Mouse (Mus musculus) CD4-positive, CD25-positive, alpha-beta regulatory T cell, adult 4 months (primary cell): ENCODE measurements at regions not wholly inside any gene's neighbourhood (a gene's known extent, or its start where the extent isn't known, plus 50 kb on each side); places are given as distances from the start of the nearest gene placed in this dataset.

Experiments used
- ATAC-seq: one replicate; pipeline ENCODE4 v1.8.0; 2017

DNA sequence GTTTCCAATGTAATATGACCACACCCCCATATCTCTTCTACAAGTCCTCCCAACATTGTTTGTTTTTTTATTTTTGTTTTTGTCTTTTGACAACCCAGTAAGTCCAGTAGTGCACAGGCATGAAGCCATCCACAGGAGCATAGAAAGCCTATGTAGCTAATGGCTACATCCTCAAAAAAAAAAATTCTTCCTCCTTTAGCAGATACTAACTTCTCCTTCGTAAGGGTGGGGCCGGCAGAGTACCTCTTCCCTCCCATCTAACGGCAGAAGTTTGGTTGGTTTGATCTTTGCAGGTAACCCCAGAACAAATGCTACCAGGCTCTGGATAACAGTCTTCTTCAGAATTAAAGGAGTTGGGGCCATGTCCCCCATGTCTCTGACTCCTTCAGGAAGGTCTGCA, 158.9 kb downstream of the Ly86 start:
- no peak for ATAC-seq

DNA sequence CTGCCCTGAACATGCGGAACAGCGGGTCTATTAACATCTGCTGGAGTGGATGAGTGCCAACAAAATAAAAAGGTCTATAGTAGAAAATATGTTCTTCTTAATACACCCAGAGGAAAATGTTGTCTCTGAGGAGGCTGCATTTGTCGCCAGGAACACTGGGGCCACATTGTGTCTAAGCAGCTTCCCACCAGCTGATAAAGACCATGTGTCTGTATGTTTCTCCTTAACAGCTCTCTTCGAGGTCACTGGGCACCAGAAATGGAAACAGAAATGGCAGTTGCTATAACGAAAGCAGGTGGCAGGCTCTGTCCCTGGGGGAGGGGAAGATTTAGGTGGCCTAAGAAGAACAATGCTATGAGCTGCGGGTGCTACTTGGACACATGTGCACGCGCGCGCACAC, 159.4 kb downstream of the Ly86 start:
- no peak for ATAC-seq

DNA sequence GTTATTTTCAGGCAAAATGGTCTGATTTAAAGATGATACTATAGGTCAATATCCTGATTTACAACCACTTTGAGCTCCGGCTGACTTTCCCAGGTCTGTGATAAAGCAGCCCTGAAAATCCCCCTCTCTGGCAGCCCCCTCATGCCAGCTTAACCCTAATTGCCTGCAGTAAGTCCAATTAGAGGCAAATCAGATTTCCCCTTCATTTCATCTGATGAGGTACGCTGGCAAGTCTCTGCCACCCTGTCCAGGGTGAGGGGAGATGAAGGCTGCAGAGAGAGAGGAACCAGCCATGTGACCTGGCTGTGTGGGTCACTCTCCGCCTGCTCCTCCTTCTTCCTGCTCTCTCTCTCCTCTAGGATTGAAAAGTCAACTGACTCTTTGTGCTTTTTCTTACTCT, 160.6 kb downstream of the Ly86 start:
- no peak for ATAC-seq

DNA sequence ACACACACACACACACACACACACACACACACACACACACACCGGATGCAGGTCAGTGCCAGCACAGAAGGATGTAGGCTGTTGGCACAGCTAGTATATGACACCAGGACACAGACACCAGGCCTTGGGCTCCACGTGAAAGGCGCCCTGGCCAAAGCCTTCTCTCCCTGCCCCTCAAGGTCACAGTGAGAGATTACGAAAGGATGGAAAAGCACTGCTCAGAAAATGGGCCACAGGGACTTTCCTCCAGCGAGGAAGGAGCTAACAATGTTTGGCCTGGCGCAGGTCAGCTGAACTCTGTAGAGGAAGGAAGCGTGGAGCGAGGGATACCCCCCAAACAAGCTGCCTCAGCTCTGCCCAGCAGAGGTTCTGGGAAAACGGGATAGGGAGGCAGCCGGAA, 161.0 kb downstream of the Ly86 start:
- no peak for ATAC-seq

DNA sequence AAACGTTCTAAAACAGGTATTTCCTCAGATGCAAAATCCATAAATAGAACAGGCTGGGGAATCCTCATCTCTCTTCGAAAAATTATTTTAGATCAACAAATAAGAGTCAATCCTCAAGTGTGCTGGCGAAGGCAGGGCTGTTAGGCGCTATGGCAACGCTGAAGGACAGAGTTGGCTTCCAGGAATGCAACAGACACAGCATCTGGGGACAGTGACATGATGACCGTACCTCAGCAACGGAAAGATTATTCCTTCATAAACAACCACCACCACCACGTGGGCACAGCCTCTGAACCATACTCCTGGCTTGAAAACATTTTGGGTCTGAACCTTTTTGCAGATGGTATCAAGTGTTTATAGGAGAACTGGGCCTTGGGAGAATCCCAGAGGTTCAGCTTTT, 161.7 kb downstream of the Ly86 start:
- ATAC-seq = no peak

DNA sequence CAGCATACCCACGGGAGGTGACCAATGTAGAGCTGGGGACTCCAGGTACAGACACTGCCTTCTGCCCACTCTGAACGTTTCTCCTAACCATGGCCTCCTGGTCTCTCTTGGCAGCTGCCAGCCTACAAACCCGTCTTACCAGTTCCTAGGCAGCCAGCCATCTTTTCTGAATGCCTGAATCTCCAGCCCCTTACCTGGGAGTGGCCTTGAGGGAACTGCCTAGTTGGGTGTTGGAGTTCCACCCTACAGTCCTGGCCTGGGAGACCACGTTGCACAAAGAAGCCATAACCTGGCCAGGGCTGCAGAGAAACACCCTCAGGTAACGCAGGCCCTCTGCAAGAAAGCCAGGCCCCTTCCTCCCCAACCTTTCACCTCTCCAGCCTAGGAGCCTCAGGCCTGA, 162.1 kb downstream of the Ly86 start:
- no peak for ATAC-seq

DNA sequence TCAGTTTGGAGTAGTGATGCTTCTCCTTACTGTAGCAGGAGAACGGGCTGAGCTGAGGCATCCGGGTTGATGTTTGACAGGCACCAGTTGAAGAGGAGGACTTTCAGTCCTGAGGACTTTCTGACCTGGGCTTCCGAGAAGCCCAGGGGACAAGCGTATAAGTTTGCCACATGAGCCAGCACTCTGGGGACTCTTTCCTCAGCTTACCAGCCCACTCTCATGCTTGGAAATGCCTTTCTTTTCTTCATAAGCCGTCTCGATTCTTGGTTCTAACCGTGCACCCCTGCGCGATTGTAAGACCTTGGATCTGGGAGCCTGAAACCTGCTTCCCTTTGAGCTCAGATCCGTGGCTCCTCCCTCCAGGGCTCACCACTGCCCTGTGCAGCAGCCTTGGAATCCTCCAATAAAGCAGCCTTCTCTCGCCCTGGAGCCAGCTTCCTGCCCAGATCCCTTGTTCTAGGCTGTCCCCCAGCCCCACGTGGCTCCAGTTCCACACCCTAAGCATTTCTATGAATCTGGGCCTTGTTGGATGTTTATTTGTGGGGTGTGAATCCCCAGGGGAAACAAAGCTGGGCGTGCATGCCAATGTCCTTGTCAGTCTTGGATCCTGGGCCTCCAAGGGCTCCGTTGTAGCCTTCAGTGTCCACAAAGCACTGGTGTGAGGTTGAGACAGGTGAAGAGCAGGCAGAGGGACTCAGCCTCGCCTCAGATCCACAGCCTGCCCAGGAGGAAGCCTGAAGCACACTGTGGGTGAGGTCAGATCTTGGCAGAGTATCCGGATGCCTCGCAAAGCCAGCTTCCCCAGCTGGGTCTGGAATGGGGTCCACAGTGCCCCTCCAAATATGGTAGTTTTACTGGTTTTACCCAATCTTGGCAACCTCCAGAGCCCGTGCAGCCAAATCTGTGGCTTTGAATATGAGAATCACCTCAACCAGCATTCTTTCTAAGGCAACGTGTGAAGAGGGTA, 163.7 kb downstream of the Ly86 start:
- ATAC-seq = no peak

DNA sequence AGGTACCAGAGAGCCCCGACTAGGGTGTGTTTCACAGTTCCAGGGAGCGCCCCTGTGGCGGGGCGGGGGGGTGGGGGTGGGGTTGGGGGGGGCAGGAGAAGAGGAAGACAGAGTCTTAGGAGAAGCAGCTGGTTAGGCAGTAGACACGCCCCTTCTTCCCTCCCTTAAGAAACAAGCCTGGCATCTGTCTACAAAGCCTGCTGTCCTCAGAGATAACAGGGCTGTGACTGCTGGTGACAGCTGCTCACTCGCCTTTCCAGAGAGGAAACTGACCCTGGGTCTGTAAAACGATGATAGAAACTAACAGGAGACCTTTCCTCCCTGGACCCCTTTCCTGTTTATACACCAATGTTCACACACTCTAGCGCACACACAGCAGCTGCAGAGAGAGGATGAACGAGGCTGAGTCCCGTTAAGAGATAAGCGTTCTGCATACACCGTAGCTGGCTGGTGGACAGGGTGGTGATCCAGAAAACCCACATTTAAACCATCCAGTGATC, 164.4 kb downstream of the Ly86 start:
- no peak for ATAC-seq

DNA sequence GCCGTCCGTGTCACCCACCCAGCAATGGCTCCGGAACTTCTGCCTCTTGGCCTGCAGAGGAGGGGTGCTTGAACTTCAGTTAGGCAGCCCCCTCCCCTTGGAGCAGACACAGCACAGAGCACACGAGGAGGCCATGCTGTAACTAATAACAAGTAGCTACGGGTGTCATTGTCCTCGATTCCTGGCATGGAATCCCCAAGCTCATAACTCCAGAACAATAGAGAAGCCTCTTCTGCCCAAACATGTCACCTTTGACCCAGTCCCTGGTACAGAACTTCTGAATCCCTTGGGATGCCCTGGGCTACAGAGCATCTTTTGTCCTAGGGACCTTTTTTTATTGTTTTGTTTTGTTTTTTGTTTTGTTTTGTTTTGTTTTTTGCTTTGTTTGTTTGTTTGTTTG, 165.5 kb downstream of the Ly86 start:
- no peak for ATAC-seq

DNA sequence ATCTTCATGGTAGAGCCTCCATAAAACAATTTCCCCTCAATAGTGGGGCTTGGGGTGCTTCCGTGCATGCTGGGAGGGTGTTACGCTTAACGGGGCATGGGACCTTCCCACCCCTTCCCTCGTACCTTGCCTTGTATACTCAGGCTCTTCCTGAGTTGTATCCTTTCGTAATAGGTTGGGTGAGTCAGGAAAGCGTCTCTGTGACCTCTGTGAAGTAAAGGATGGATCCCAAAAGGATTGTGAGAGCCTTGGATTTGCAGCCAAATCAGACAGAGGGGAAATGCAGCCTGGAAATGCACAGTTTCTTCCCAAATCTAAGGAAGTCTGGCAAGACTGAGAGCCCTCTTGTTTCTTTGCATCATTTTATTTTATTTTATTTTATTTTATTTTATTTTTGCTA, 166.0 kb downstream of the Ly86 start:
- no peak for ATAC-seq

DNA sequence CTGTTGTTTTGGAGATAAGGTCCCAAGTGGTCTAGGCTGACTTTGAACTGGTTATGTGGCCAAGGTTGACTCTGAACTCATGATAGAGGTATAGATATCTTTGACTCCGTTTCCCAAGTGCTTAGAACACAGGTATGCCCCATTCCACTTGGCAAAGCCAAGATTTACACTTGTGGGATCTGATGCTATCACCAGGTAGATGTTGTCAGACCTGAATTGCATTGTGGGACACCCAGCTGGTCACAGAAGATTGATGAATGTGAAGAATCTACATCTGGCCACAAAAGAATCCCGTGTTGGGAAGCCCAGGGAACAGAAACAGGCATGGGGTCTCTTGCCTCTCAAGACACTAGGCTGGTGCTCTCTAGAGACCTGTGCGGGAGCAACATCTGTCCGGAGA, 166.4 kb downstream of the Ly86 start:
- no peak for ATAC-seq

DNA sequence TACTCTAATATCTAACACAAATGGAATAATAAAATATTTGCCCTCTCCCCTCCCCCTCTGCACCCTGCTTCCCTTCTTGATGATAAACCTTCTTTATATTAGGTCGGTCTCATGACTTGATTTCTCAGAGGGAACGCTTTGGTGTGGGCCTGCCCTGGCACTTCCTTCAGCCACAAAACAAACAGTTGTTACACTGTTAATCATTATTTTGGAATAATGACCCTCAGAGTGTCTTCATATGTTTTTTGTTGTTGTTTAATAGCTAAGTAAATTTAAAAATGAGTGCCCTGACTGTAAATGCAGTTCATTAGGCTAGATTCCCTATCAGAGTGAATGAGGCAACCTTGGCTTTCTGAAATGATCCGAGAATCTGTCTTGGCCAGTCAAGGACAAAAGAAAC, 167.8 kb downstream of the Ly86 start:
- ATAC-seq = no peak

DNA sequence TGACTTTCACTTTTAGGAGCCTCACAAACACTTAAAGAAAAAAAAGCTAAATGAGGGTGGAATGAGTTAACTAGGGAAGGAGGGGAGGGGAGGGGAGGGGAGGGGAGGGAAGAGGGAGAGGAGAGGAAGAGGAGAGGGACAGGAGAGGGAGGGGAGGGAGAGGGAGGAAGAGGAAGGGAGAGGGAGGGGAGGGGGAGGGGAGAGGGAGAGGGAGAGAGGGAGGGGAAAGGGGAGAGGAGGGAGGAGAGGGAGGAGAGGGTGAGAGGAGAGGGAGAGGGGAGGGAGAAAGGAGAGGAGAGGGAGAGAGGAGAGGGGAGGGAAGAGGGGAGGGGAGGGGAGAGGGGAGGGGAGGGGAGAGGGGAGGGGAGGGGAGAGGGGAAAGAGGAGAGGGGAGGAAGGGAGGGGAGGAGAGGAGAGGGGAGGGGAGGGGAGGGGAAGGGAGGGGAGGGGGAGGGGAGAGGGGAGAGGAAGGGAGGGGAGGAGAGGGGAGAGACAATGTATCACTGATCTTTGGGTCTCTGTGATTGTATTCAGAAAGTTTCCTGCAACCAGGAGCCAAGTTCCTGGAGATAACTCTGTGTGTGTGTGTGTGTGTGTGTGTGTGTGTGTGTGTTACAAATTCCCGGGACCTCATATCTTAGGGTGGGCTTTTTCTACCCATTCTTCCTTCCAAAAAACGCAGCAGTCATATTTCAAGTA, 168.3 kb downstream of the Ly86 start:
- no peak for ATAC-seq

DNA sequence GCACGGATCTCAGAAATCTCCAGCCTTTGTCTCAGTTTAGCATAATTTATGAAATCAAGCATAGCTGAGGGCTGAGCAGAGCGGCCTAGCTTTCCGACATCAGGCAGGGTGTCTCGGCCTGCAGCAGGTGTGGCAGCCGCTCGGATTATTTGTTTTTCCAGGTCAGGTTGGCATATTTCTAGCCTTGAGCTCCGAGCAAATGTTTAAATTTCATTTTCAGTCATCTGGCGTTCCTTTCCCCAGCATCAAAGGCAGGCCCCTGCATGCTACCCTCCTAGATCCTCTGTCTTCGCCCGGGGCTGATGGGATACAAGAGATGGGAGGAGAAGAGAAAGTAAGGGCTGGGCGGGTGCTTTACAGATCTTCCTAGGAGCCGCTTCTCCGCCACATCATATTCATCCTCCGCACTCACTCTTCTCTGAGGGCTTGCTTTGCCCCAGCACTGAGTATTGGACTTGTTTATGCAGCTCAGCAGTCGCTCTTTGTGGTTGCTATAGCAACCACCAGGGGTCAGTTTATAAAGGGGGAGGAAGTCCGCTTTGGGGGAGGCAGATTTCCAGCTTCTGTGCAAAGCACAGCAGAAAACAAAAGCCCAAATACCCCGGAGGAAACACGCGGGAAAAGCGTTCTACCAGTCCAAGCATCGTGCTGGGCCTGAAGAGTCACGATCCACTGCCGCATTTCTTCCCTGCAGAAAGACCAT, 169.0 kb downstream of the Ly86 start:
- no peak for ATAC-seq

DNA sequence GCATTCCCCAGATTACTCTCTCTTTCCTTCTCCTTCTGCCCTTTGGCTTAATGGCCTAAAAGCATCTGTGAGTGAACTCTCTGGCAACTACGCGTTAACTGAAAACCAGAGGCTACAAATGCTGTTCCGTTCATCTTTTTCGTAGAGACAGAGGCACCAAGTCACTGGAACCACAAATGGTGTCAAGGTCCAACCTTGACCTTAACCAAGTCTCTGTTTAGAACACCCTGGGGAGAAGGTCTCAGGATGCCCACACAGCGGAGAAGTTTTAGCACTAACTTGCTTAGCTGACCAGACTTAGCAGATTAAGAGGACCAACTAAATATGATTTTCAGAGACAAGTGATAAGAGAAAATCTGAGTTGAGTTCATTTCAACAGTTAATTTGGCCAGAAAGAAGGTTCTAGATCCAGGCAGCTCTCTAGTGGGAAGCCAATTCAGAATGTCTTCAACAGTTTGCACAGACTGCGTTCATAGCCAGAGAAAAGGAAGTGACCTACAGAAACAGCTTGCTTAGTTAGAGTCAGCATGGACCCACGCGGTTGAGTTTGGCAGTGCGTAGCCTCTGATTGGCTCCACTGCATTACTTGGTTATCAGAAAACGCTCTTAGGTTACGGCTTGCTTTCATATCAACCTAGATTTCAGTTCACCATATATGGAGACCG, 169.8 kb downstream of the Ly86 start:
- ATAC-seq = no peak

DNA sequence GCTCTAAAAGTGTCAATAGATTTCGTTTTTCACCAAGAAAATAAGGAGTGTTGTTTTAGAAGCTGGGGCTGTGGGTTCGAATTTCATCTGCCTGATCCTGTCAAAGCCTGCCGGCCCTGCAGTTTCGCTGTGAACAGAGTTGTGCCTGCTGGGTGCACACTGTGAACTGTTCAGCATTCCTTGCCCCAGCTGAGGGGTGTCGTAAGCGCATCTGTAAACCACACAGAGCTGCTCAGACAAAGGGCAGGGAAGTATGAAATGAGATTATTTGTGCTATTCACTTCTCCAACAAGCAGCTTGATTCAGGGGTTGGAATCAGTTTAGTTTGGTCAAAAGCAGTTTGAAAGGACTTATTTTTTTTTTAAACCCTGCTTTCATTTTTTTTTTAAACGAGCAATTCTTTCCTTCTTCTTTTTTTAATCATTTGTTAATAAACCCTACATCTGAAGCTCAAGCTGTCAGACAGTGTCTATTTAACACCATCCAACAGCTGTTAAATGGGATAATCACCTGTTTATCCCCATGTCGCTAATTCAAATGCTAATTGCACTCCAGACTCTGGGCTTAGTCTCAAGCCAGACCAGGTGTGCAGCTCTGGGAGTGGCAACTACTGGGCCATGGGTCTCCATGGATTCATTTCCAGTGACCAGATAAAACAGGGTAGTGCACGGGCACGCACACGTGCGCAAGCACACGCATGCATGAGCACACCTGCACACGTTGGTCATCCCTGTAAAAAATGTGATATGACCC, 172.2 kb downstream of the Ly86 start:
- ATAC-seq = no peak

DNA sequence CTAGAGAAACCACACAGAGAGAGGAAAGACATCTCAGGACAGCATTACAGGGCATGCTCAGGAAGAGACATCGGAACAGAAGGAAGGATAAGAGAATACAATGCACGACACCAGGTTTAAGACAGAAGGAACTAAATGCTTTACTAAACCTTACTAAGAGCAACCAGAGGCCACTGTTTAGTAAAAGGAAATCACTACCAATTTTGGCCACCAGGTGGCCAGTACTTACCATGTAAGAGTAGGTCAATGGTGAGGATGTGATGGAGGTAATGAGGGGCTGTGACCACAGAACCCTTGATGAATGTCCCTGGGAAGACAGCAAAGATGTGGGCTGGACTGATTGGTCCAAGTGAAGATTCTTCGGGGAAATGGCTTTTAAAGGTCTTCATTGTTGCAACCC, 174.9 kb downstream of the Ly86 start:
- peak; percentile 89 for ATAC-seq

DNA sequence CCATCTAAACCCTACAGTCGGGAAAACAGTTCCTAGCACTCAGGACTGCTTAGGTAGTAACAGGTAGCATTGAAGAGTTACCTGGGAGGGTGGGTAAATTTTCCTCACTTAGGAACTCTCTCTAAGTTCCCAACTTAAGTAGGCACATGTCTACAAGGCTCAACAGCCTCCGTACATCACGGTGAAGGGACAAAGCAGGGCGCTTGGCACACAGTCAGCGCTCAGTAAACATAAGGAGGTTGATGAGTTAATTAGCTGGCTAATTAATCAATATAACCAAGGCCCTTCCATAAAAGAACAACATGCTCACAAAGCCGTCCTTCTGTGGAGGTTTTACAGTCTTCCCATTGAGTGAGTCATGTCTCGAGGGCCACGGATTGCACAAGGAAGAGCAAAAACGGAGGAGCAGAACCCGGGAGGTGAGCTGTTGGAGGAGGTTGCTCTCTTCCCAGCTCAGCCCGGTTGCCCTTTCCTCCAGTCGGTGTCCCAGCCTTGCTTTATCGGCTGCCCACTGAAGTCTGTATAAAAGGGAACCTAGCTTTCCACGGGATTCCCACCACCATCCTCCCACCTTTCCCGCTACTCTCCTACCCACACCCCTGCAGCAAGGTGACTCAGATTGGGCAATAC, 180.2 kb downstream of the Ly86 start:
- ATAC-seq = no peak

DNA sequence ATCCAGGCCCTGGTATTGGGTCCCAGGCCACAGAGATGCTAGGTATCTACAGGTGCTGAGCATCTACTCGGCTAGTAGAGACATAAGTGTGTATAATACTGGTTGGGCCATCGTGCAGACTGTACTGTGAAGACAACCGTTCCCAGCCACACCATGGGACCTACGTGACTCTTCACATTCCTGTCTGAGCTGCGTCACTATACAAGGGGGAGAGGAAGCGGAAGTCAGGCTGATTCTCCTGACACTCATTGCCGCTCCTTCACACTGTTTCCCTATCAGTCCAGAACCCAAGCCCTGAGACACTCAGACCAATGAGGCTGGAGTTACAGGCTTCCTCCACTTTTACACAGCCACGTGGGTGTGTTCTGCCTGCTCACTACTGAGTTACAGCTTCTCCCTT, 181.1 kb downstream of the Ly86 start:
- ATAC-seq = no peak

DNA sequence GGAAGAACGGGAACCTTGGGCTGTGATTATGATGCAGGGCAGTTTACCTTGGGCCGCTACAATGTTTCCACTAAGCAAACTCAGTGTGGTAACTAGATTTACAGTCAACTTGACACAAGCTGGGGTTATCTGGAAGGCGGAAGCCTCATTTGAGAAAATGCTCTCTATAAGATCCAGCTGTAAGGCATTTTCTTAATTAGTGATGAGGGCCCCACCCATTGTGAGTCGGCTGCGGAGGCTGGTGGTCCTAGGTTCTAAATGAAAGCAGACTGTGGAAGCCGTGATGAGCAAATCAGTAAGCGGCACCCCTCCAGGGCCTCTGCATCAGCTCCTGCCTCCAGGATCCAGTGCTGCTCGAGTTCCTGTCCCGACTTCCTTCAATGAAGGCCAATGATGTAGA, 183.4 kb downstream of the Ly86 start:
- ATAC-seq = no peak

DNA sequence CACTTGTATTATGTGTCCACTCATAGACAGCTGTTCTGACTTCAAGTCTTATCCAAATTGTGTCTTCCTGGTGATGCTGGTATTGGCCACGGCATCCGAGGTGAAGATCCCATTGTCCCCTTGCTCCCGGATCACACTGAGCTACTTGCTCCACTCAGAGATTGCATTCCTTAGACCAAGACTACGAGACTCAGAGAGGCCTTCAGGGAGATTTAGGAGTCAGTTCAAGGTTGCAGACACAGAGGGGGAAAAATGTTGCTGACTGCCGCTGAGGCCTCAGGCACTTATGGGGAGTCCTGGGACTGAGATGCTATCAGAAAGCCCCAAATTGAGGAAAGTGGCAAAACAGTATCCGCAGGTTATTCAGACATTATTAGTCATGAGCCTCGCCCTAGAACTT, 183.9 kb downstream of the Ly86 start:
- no peak for ATAC-seq
